Mouse (Mus musculus) cerebellum, adult 9-11 months (tissue): ENCODE results near the gene Psmd9.

Source experiments
- DNase-seq: peaks from one replicate; pipeline ENCODE4 v3.0.0; 2022

Gene Psmd9

DNA sequence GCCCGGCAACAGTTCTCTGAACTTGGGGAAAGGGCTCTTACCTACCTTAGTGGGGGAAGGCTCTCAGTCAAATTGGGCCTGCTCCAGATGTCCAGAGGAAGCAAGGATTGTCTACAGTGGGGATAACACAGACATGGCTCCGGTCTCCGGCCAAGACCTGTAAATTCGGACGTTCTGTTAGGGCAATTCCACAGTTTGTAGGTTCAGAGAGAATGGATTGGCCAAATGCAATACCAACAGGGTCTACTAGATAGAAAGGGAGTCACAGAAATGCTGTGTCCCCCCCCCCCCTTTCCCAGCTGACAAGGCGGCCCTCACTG, 31.3 kb upstream of the Psmd9 start:
- no peak for DNase-seq

GRCm38 (mm10) chr5:123138230-123138911, 30.8 kb upstream of the Psmd9 start:
- DNase-seq: peak; percentile 82

DNA sequence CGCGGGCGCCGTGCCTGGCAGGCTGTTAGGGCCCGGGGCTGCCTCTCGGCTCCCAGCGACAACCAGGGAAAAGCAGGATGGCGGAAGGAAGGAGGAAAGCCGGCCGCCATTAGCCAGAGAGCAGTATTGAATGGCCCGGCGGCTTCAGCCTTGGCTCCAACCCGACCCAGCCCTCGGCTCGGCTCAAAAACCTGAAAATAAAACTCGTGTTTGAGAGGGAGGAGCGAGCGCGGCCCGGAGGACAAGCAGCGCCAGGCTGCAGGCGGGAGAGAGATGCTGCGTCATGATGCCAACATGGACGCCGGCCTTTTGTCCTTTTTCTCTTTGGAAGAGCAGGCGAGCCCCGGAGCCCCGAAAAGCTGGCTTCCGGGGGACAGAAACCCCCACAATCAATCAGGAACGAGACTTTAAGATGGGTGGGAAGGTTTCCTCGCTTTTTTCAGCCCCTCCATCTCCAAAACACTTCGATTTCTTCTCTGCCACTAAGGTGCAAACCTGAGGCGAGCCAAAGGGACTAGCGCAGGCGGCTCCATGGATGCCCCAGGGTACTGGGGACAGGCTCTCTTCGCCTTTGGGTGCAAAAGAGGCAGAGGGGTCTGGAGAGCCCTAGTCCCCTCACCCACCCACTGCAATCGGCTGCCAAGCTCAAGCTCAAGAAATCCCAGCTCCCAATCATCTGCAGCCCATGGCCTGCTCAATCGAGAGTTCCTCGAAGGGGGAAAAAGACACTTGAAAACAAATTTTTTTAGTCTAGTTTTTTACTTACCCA, 30.1 kb upstream of the Psmd9 start:
- DNase-seq: peak; percentile 95

GRCm38 (mm10) chr5:123139722-123140627, 29.2 kb upstream of the Psmd9 start:
- no peak for DNase-seq

GRCm38 (mm10) chr5:123140694-123141554, 28.3 kb upstream of the Psmd9 start:
- DNase-seq: peak; percentile 96

DNA sequence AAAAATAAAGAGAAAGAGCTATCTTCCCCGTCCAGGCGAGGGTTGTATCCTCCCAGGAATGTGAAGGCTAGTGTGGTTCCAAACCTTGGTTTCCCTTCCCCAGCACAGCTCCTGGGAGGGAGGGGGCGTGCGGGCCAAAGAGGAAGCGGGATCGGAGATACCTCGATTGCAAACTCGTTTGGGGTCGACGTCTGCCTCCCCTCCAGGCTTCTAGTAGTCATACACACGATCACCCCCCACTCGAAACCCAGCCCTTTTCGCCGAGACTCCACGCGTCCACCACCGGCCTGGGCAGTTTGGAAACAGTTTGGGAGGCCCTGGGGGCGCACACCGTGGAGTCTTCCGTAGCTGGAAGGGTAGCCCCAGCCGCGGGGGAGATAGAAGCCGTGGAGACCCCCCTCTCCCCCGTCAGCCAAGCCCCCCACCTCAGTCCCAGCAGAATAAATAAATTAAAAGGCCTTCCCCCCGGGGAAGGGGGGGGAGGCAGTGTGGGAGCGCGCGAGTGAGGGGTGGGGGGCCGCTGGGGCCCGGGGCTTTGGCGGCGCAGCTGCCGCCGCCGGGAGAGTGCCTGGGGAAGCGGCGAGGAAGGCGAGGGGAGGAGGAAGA, 27.6 kb upstream of the Psmd9 start:
- peak; percentile 80 for DNase-seq

- peak; percentile 75 for DNase-seq
Measured at GRCm38 (mm10) chr5:123142161-123143157, 26.8 kb upstream of the Psmd9 start, which contains the start of gene Setd1b. Gene Setd1b (plus strand): TSS chr5:123142193.

DNA sequence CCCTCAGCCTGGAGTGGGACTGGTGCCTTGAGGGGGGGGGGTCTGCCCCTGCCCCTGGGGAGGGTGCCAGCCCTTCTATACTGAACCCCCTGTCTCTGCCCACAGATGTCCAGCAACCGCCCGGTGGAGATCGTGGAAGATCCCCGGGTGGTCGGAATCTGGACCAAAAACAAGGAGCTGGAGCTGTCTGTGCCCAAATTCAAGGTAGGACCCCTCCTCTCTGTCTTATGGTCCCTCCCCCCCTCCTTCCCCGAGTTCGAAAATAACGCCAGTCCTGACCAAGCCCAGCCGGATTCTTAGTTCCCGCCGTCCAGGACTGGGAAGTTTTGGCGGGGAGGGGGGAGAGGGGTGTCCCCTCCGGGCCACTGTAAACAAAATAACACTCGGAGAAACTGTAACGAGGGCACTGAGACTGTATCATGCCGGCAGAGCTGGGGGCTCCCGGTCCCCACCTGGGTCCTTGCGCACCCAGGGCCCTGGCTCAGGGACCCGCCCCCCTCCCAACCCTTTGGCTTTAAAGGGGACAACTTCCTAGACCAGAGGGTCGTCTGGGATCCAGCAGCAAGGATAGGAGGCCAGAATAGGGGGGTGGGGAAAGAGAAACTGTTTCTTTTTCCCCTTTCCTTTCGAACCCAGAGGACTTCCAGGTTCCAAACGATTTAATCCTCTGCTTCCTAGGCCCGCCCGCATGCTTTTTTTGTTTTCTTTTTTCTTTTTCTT, 25.8 kb upstream of the Psmd9 start:
- peak; percentile 78 for DNase-seq

GRCm38 (mm10) chr5:123143971-123144745, 25.1 kb upstream of the Psmd9 start:
- peak; percentile 76 for DNase-seq

- peak; percentile 64 for DNase-seq
Measured at GRCm38 (mm10) chr5:123144746-123145590, 24.2 kb upstream of the Psmd9 start.

GRCm38 (mm10) chr5:123146357-123146756, 22.9 kb upstream of the Psmd9 start:
- DNase-seq: no peak

GRCm38 (mm10) chr5:123147569-123147968, 21.6 kb upstream of the Psmd9 start:
- DNase-seq: peak; percentile 56

DNA sequence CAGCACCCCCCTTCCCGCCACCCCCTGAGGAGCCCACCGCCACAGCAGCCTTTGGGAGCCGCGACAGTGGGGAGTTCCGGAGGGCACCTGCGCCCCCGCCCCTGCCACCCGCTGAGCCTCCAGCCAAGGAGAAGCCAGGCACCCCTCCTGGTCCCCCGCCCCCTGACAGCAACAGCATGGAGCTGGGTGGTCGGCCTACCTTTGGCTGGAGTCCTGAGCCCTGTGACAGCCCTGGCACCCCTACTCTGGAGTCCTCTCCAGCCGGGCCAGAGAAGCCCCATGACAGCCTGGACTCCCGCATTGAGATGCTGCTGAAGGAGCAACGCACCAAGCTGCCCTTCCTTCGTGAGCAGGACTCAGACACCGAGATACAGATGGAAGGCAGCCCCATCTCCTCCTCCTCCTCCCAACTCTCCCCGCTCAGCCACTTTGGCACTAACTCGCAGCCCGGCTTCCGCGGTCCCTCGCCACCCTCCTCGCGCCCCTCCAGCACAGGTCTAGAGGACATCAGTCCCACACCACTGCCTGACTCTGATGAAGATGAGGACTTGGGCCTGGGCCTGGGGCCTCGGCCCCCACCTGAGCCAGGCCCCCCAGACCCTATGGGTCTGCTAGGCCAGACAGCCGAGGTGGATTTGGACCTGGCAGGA, 21.0 kb upstream of the Psmd9 start:
- peak; percentile 69 for DNase-seq

DNA sequence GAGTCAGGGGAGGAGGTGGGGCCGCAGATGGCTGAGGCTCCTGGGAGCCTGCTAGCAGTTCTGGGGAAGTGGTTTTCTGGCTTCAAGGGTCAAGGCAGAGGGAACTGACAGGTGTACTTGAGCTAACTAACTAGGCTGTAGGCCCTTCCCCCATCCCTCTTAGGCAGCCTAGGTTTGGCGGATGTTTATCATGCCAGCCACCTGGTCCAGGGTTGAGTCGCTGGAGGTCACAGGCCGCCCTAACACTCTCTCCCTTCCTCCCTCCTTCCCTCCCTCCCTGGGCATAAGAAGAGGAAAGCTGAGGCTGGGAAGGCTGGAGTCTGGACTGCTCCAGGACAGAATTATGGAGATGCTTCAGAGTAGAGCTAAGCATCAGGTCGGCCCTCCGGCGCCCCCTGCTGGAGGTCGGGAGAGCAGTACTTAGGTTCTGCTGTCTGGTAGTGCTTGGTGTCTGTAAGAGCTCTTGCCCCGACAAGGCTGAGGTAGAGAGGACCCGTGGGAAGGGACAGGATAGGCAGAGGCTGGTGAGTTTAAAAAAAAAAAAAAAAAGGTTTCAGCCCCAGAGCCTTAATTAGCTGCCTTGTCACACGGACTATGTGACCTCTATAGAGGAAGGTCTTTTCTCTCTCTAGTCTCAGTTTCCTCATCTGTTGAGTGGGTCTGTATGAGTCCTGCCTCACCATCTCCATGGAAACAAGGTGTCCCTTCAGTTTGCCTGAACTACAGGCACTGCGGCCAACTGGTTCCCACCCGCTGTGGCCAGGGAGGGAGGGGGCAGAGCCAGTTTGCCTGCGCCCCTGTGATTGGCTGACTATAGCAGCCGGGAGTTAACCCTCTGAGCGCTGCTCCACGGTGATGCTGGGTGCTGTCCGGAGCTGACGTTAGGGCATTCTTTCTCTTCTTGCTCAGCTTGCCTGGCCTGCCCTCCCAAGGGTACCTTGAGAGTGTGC, 19.5 kb upstream of the Psmd9 start:
- DNase-seq: peak; percentile 91

GRCm38 (mm10) chr5:123150641-123151040, 18.6 kb upstream of the Psmd9 start:
- peak; percentile 70 for DNase-seq

DNA sequence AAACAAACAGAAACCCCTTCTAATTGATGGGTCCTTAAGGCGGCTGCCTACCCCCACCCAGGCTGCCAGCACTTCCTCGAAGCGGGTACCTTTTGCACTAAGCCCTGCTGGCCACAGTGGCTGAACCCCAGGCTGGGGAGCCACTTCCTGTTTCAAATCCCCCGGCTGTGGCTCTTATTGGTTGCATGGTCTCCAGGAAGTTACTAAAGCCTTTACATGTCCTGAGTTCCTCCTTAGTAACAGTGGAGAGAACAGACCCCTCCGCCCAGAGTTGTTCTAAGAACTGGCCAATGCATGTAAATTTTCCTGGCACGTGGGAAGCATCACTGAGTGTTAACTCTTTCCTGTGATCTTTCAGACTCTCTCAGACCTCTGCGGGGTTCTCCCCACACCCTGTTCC, 18.1 kb upstream of the Psmd9 start:
- DNase-seq: no peak
